Comparison of ENCODE assay signal across 17 mouse cellular contexts in genomic region chr5:120427451-120427938, GRCm38 (mm10). TPM values are rescaled to one million over a fixed set of nuclear protein-coding genes. Genes with fewer than 3 reads are reported as not detected.
DNase-seq lines count a peak whose midpoint lies in the region; ATAC-seq and TF ChIP-seq lines count a peak whose summit lies in the region.
"Had no signal": no experiment of that assay in that cellular context is flagged by ENCODE, and none has a peak within 500 bp of the region (broad histone marks: within the 10 kb centered on the region; RNA-seq: fewer than 3 reads in every experiment).

No protein-coding gene starts in this region.

- DNase-seq in forebrain, embryonic 10.5 days (ENCODE audit: extremely low spot score, low spot score), result peak; percentile 48
- no peak for DNase-seq in heart, adult 11 months
- no peak for DNase-seq in T-cell, adult 2 months (ENCODE audit: low spot score)
- DNase-seq: B cell, adult 2 months; gastrocnemius, adult 2 months; kidney, postnatal 36 days; lung, postnatal 10 days; thymus, postnatal 4 days had no signal

- peak overlapping the region; percentile 96 for H3K9ac ChIP-seq in hindbrain, embryonic 13.5 days
- H3K9ac ChIP-seq in midbrain, embryonic 13.5 days (replicated peaks), result peak overlapping the region; percentile 82
- no peak overlapping the region for H3K9ac ChIP-seq in heart, embryonic 12.5 days
- H3K9ac ChIP-seq: heart, embryonic 15.5 days; stomach, embryonic 15.5 days had no signal

- peak overlapping the region; percentile 41 for H3K4me3 ChIP-seq in E14TG2a.4 (replicated peaks; ENCODE audit: low read length)
- peak overlapping the region; percentile 61 for H3K4me3 ChIP-seq in forebrain, embryonic 10.5 days
- peak overlapping the region; percentile 67 for H3K4me3 ChIP-seq in hindbrain, embryonic 13.5 days
- H3K4me3 ChIP-seq in midbrain, embryonic 13.5 days (replicated peaks), result peak overlapping the region; percentile 62
- H3K4me3 ChIP-seq in heart, embryonic 12.5 days, result no peak overlapping the region
- H3K4me3 ChIP-seq: gastrocnemius, adult 2 months; heart, embryonic 15.5 days; stomach, embryonic 15.5 days had no signal

- H3K9me3 ChIP-seq in E14TG2a.4 (ENCODE audit: low read length), result no peaks in the 10 kb centered on the region
- no peaks in the 10 kb centered on the region for H3K9me3 ChIP-seq in forebrain, embryonic 10.5 days
- no peaks in the 10 kb centered on the region for H3K9me3 ChIP-seq in hindbrain, embryonic 13.5 days
- H3K9me3 ChIP-seq in midbrain, embryonic 13.5 days, result no peaks in the 10 kb centered on the region
- no peaks in the 10 kb centered on the region for H3K9me3 ChIP-seq in heart, embryonic 12.5 days (replicated peaks)
- H3K9me3 ChIP-seq: heart, embryonic 15.5 days; stomach, embryonic 15.5 days had no signal

- under 1% methylated on average over 33 of the region's 33 CpGs for WGBS in forebrain, embryonic 10.5 days
- under 1% methylated on average over 33 of the region's 33 CpGs for WGBS in hindbrain, embryonic 13.5 days
- WGBS in midbrain, embryonic 13.5 days, result under 1% methylated on average over 33 of the region's 33 CpGs
- under 1% methylated on average over 33 of the region's 33 CpGs for WGBS in heart, embryonic 12.5 days

- TF ChIP-seq CTCF in E14TG2a.4 (conservative IDR thresholded peaks at IDR 0.05; ENCODE audit: low read length), result no peak

- H3K36me3 ChIP-seq in E14TG2a.4 (ENCODE audit: insufficient read depth, low read length), result no peaks in the 10 kb centered on the region
- no peaks in the 10 kb centered on the region for H3K36me3 ChIP-seq in forebrain, embryonic 10.5 days (replicated peaks)
- no peaks in the 10 kb centered on the region for H3K36me3 ChIP-seq in hindbrain, embryonic 13.5 days
- H3K36me3 ChIP-seq in midbrain, embryonic 13.5 days, result no peaks in the 10 kb centered on the region
- no peaks in the 10 kb centered on the region for H3K36me3 ChIP-seq in heart, embryonic 12.5 days
- H3K36me3 ChIP-seq: heart, embryonic 15.5 days; stomach, embryonic 15.5 days had no signal

- H3K4me2 ChIP-seq in hindbrain, embryonic 13.5 days, result peak overlapping the region; percentile 74
- H3K4me2 ChIP-seq in midbrain, embryonic 13.5 days (replicated peaks), result peak overlapping the region; percentile 72
- H3K4me2 ChIP-seq in heart, embryonic 12.5 days, result no peak overlapping the region
- H3K4me2 ChIP-seq: heart, embryonic 15.5 days; liver, embryonic 11.5 days; stomach, embryonic 15.5 days had no signal

- peak overlapping the region; percentile 69 for H3K27ac ChIP-seq in forebrain, embryonic 10.5 days
- H3K27ac ChIP-seq in hindbrain, embryonic 13.5 days, result peak overlapping the region; percentile 98
- H3K27ac ChIP-seq in midbrain, embryonic 13.5 days, result peak overlapping the region; percentile 92
- no peak overlapping the region for H3K27ac ChIP-seq in heart, embryonic 12.5 days (ENCODE audit: poor library complexity, severe bottlenecking)
- H3K27ac ChIP-seq: gastrocnemius, adult 2 months; heart, embryonic 15.5 days; stomach, embryonic 15.5 days had no signal

- no peak for ATAC-seq in hindbrain, embryonic 13.5 days (ENCODE audit: low FRiP score)
- ATAC-seq in midbrain, embryonic 13.5 days, result no peak
- ATAC-seq in heart, embryonic 12.5 days (ENCODE audit: insufficient number of reproducible peaks, low FRiP score), result no peak
- no peak for ATAC-seq in frontal cortex, adult (ENCODE audit: low TSS enrichment)
- ATAC-seq: intestine, embryonic 16.5 days had no signal

- H3K4me1 ChIP-seq in E14TG2a.4 (replicated peaks; ENCODE audit: low read depth, low read length), result peaks cover 60% of the 10 kb centered on the region
- peaks cover 81% of the 10 kb centered on the region for H3K4me1 ChIP-seq in forebrain, embryonic 10.5 days
- peaks cover 25% of the 10 kb centered on the region for H3K4me1 ChIP-seq in hindbrain, embryonic 13.5 days (replicated peaks)
- H3K4me1 ChIP-seq in midbrain, embryonic 13.5 days (replicated peaks), result peaks cover 35% of the 10 kb centered on the region
- no peaks in the 10 kb centered on the region for H3K4me1 ChIP-seq in heart, embryonic 12.5 days (replicated peaks)

- H3K27me3 ChIP-seq in E14TG2a.4 (ENCODE audit: insufficient read depth, low read length), result peaks cover 93% of the 10 kb centered on the region
- H3K27me3 ChIP-seq in forebrain, embryonic 10.5 days (ENCODE audit: poor library complexity, severe bottlenecking), result peaks cover 100% of the 10 kb centered on the region
- H3K27me3 ChIP-seq in hindbrain, embryonic 13.5 days, result peaks cover 89% of the 10 kb centered on the region
- peaks cover 90% of the 10 kb centered on the region for H3K27me3 ChIP-seq in midbrain, embryonic 13.5 days
- H3K27me3 ChIP-seq in heart, embryonic 12.5 days (replicated peaks), result peaks cover 99% of the 10 kb centered on the region

RNA-seq across cellular contexts. Expression of gene Lhx5, which starts 4.0 kb away (rescaled TPM):
- 21.3 and 24.8 TPM in 2 replicates for polyA plus RNA-seq in forebrain, embryonic 10.5 days (2016; fragmentation: Nextera tagmentation; extraction: Ambion mirVana)
- polyA plus RNA-seq in hindbrain, embryonic 13.5 days (2015; fragmentation: Nextera tagmentation; extraction: Ambion mirVana), result 48.9 and 50.7 TPM in 2 replicates
- 44.6 and 55.0 TPM in 2 replicates for polyA plus RNA-seq in midbrain, embryonic 13.5 days (2015; fragmentation: Nextera tagmentation; extraction: Ambion mirVana)
- polyA plus RNA-seq in heart, embryonic 12.5 days (2016; fragmentation: Nextera tagmentation; extraction: Ambion mirVana), result 0.11 TPM in 1 of 2 replicates, not detected in the other
- polyA plus RNA-seq: heart, embryonic 15.5 days; intestine, embryonic 16.5 days had no signal

RNA-seq across cellular contexts. Expression of gene Sdsl, which starts 45.1 kb away (rescaled TPM):
- 9.3 and 10.2 TPM in 2 replicates for polyA plus RNA-seq in forebrain, embryonic 10.5 days (2016; fragmentation: Nextera tagmentation; extraction: Ambion mirVana)
- polyA plus RNA-seq in hindbrain, embryonic 13.5 days (2015; fragmentation: Nextera tagmentation; extraction: Ambion mirVana), result 6.4 and 6.7 TPM in 2 replicates
- polyA plus RNA-seq in midbrain, embryonic 13.5 days (2015; fragmentation: Nextera tagmentation; extraction: Ambion mirVana), result 6.8 and 9.5 TPM in 2 replicates
- polyA plus RNA-seq in heart, embryonic 12.5 days (2016; fragmentation: Nextera tagmentation; extraction: Ambion mirVana), result 9.1 and 10.6 TPM in 2 replicates

RNA-seq across cellular contexts. Expression of gene Sds, which starts 48.8 kb away (rescaled TPM):
- not detected in 2 replicates for polyA plus RNA-seq in forebrain, embryonic 10.5 days (2016; fragmentation: Nextera tagmentation; extraction: Ambion mirVana)
- not detected in 2 replicates for polyA plus RNA-seq in hindbrain, embryonic 13.5 days (2015; fragmentation: Nextera tagmentation; extraction: Ambion mirVana)
- 0.32 TPM in 1 of 2 replicates, not detected in the other for polyA plus RNA-seq in midbrain, embryonic 13.5 days (2015; fragmentation: Nextera tagmentation; extraction: Ambion mirVana)
- polyA plus RNA-seq in heart, embryonic 12.5 days (2016; fragmentation: Nextera tagmentation; extraction: Ambion mirVana), result not detected in 2 replicates
- polyA plus RNA-seq: heart, embryonic 15.5 days; liver, embryonic 11.5 days had no signal

Comparison
In these comparisons a context has a peak if more than half of its experiments do, and no peak if none do; other contexts are left out.
1. RNA of gene Lhx5, which starts 4.0 kb away (polyA plus RNA-seq): 44.6 to 55.0 TPM in midbrain, embryonic 13.5 days, 48.9 to 50.7 TPM in hindbrain, embryonic 13.5 days and 21.3 to 24.8 TPM in forebrain, embryonic 10.5 days; 0.11 TPM in heart, embryonic 12.5 days; every median in the first group is over 10 times any median in the second.